Mouse (Mus musculus) heart, postnatal 0 days (tissue): Measurements from ENCODE around the gene Agbl4.

Experiments used
- CTCF ChIP-seq: IDR thresholded peaks from 2 replicates; pipeline ENCODE4 v1.5.1; 2016; ENCODE audit warnings: antibody characterized with exemption, control low read depth, low read depth
- EP300 ChIP-seq: IDR thresholded peaks from 2 replicates; pipeline ENCODE4 v1.6.1; 2016; ENCODE audit warnings: antibody characterized with exemption, low read depth

GRCm38 (mm10) chr4:111475374-111475971, 1078.0 kb downstream of the Agbl4 start:
- TF ChIP-seq CTCF = no peak
- no peak for TF ChIP-seq EP300
